ENCODE assay signal across 1 mouse cellular context in genomic region chr12:57230192-57230706, GRCm38 (mm10).
TF ChIP-seq lines count a peak whose summit lies in the region.

Gene Prps1l3 (plus strand): TSS chr12:57230412.
Gene Mipol1 (plus strand): TSS chr12:57230427.

TF ChIP-seq in CH12.LX, 34 proteins besides CTCF, POLR2A, EP300 and RAD21 (continued from another document):
- TF ChIP-seq SIN3A (IDR thresholded peaks at IDR 0.05; ENCODE audit: low read length) (peak; percentile 11; the same call in 1 of the 2 replicates), JUND (conservative IDR thresholded peaks at IDR 0.05; ENCODE audit: low read depth, low read length) (no peak), NRF1 (IDR thresholded peaks at IDR 0.05; ENCODE audit: low read depth, low read length) (peak; percentile 92), CHD2 (IDR thresholded peaks at IDR 0.05; ENCODE audit: low read length) (peak; percentile 59), BHLHE40 (IDR thresholded peaks at IDR 0.05; ENCODE audit: low read depth, low read length) (peak; percentile 62), MAZ (IDR thresholded peaks at IDR 0.05; ENCODE audit: low read depth, low read length) (peak; percentile 14; the same call in 1 of the 2 replicates), MAX (IDR thresholded peaks at IDR 0.05; ENCODE audit: low read length) (peak; percentile 83; the same call in 1 of the 2 replicates), KAT2A (IDR thresholded peaks at IDR 0.05; ENCODE audit: insufficient replicate concordance, low read length) (no peak), ZMIZ1 (IDR thresholded peaks at IDR 0.05; ENCODE audit: low read depth, low read length) (peak; percentile 57; the same call in 1 of the 2 replicates), CHD1 (IDR thresholded peaks at IDR 0.05; ENCODE audit: low read depth, low read length) (no peak), POLR2AphosphoS2 (IDR thresholded peaks at IDR 0.05; ENCODE audit: low read depth, low read length) (peak; percentile 71; the same call in 1 of the 2 replicates), HCFC1 (IDR thresholded peaks at IDR 0.05; ENCODE audit: low read depth, low read length) (peak; percentile 56), ELF1 (IDR thresholded peaks at IDR 0.05; ENCODE audit: low read depth, low read length) (peak; percentile 82), GABPA (IDR thresholded peaks at IDR 0.05; ENCODE audit: insufficient replicate concordance, low read depth, low read length) (no peak), ETS1 (conservative IDR thresholded peaks at IDR 0.05; ENCODE audit: low read depth, low read length) (no peak), MYC (IDR thresholded peaks at IDR 0.05; ENCODE audit: low read depth, low read length) (peak; percentile 74; the same call in 1 of the 2 replicates), PAX5 (IDR thresholded peaks at IDR 0.05; ENCODE audit: low read length) (no peak)
